Mouse (Mus musculus): Measurements from ENCODE around the gene Thap8. TPM values are rescaled to one million over a fixed set of nuclear protein-coding genes. Genes with fewer than 3 reads are reported as not detected.
A peak's percentile ranks its signal among the peaks of the same experiment; 100 is the strongest.

Thap8 gene
- polyA plus RNA-seq, 1 experiment from 2014 or later = 0.37 TPM

DNA sequence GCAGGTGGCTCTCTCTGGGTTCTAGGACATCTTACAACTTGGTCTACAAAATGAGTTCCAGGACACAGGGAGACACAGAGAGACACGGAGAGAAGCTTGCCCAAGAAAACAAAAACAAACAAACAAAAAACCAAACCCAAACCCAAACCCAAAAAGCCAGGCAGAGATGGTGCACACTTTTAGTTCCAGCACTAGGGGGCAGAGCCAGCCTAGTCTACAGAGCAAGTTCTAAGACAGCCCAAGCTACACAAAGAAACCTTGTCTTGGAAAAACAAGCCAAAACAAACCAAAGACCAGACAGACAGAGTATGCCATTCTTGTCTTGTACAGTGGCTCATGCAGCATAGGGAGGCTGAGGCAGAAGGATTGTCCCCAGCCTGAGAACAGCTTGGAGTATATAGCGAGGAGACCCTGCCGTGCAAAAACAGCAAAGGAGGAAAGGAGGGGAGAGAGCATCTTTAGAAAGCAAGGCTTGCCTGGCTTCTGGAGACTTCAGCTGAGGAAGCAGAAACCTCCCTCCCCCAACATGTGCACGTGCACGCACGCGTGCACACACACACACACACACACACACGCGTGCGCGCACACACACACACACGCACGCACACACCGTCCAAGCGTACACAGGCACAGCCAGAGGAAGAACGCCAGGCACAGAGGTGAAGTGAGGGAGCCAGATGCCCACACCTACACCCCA is 26.3 kb downstream of the Thap8 start:
- no peak overlapping the region for H3K27ac ChIP-seq (replicated peaks)
- H3K27me3 ChIP-seq (replicated peaks) = no peaks in the 10 kb centered on the region
- no peak overlapping the region for H3K4me3 ChIP-seq
- WGBS = 84% methylated on average over 16 of the region's 16 CpGs
- no peaks in the 10 kb centered on the region for H3K9me3 ChIP-seq
- no peak for ATAC-seq (ENCODE audit: extremely low read depth, insufficient number of reproducible peaks, low FRiP score, low TSS enrichment)
- peaks cover 44% of the 10 kb centered on the region for H3K36me3 ChIP-seq
- H3K4me2 ChIP-seq = no peak overlapping the region
- peaks cover 18% of the 10 kb centered on the region for H3K4me1 ChIP-seq
- no peak overlapping the region for H3K9ac ChIP-seq

DNA sequence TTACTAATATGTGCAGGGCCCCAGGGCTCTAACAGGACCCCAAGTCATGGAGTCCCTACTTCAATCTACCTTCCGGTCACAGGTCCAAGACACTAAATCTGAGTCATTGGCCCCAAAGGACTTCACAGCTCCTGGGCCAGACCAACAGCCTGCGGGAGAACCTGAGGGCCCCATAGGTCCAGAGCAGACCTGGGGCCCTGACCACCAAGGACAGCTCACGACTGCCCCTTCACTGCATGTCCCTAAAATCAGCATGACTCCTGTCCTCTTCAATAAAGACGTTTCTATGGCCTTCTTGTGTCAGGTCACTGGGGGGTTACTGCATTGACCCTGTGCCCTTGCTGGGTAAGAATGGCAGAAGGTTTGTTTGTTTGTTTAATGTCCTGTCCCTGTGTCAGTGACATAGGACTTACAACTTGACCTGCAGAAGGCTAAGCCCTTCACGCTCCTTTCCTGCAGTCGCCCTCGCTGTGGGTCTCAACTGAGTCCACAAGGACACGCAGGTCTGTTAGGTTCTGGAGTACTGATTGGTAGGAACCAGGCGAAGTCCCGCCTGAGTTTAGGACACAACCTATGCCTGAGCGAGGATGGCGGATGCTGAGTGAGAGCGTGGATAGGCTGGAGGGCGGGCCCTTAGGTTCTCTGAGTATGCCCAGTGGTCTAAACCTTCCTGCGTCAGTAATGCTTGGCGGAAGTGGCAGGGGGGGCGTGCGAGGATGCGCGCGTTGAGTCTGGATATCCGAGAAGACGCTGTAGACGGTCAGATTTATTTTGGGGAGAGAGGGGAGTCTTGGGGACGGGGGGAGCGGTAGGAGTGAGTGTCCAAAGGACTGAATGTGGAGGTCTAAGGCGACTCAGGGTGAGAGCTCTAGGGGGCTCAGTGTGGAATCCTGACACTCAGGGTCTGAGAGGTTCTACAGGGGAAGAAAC is 28.4 kb downstream of the Thap8 start, which contains the start of gene Alkbh6:
Alkbh6 (plus strand) TSS at position 642 of the 930 bp plus-strand sequence.
- peak within 1 kb of the TSS; percentile 98 for H3K4me2 ChIP-seq
- 4% methylated on average over 27 of the region's 27 CpGs for WGBS
- H3K9ac ChIP-seq = peak within 1 kb of the TSS; percentile 90
- H3K4me3 ChIP-seq = peak within 1 kb of the TSS; percentile 85
- peak within 1 kb of the TSS; percentile 82 for H3K27ac ChIP-seq (replicated peaks)
- H3K27me3 ChIP-seq (replicated peaks) = no peaks in the 10 kb centered on the region
- H3K4me1 ChIP-seq = peaks cover 18% of the 10 kb centered on the region
- peaks cover 45% of the 10 kb centered on the region for H3K36me3 ChIP-seq
- H3K9me3 ChIP-seq = no peaks in the 10 kb centered on the region
- ATAC-seq (ENCODE audit: extremely low read depth, insufficient number of reproducible peaks, low FRiP score, low TSS enrichment) = peak; percentile 99

DNA sequence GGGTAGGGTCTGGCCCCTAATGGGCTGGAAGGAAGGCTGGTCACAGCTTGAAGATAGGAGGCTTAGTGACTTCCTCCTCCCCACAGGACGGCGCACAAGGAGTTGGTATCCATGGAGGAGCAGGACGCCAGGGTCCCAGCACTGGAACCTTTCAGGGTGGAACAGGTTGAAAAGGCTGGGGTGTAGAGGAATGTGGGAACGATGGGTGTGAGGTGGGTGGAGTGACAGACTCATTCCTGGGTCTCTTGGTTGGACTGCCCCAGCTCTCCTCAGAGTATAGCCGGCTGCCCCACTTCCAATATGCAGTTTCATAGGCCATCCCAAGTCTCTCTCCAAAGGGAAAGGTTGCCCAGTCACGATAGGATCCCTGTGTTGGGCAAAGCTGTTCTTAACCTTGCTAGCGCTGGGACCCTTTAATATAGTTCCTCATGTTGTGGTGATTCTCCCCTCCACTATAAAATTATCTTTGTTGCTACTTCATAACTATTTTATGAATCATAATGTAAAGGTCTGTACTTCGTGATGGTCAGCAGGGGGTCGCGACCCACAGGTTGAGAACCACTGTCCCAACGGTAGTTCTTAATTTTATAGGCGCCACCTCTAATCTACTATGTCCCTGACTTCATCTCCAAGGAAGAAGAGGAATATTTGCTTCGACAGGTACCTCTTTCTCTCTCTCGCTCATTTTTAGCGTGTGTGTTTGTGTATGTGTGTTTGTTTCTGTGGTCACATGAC is 29.7 kb downstream of the Thap8 start:
- H3K4me2 ChIP-seq = peak overlapping the region; percentile 98
- H3K36me3 ChIP-seq = peaks cover 38% of the 10 kb centered on the region
- H3K27me3 ChIP-seq (replicated peaks) = no peaks in the 10 kb centered on the region
- 53% methylated on average over 15 of the region's 15 CpGs for WGBS
- H3K4me1 ChIP-seq = peaks cover 23% of the 10 kb centered on the region
- no peaks in the 10 kb centered on the region for H3K9me3 ChIP-seq
- no peak for ATAC-seq (ENCODE audit: extremely low read depth, insufficient number of reproducible peaks, low FRiP score, low TSS enrichment)
- H3K27ac ChIP-seq (replicated peaks) = no peak overlapping the region
- peak overlapping the region; percentile 90 for H3K9ac ChIP-seq
- peak overlapping the region; percentile 85 for H3K4me3 ChIP-seq

DNA sequence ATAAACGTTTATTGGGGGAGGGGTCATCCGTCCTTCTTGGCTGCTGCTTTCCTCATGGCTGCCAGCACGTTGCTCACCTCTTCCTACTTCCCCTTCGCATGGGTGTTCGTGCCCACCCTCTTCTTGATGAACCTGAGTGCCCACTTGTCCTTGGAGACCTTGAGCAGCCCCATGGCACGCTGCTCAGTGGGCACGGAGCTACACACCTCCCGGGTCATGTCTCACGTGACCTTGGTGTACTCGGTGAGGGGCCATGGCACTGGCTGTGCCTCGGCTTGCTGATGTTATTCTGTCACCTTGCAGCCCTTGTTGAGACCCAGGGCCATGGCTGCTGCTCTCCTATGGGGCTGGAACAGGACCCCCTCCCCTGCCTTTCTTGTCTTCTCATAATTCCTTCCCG is 30.2 kb downstream of the Thap8 start:
- Histone ChIP-seq H3K4me1 (peaks cover 29% of the 10 kb centered on the region), H3K9ac (no peak overlapping the region), H3K36me3 (peaks cover 38% of the 10 kb centered on the region), H3K27ac (replicated peaks) (no peak overlapping the region), H3K4me2 (no peak overlapping the region), H3K9me3 (no peaks in the 10 kb centered on the region), H3K27me3 (replicated peaks) (no peaks in the 10 kb centered on the region), H3K4me3 (no peak overlapping the region)
- 83% methylated on average over 12 of the region's 12 CpGs for WGBS
- no peak for ATAC-seq (ENCODE audit: extremely low read depth, insufficient number of reproducible peaks, low FRiP score, low TSS enrichment)

DNA sequence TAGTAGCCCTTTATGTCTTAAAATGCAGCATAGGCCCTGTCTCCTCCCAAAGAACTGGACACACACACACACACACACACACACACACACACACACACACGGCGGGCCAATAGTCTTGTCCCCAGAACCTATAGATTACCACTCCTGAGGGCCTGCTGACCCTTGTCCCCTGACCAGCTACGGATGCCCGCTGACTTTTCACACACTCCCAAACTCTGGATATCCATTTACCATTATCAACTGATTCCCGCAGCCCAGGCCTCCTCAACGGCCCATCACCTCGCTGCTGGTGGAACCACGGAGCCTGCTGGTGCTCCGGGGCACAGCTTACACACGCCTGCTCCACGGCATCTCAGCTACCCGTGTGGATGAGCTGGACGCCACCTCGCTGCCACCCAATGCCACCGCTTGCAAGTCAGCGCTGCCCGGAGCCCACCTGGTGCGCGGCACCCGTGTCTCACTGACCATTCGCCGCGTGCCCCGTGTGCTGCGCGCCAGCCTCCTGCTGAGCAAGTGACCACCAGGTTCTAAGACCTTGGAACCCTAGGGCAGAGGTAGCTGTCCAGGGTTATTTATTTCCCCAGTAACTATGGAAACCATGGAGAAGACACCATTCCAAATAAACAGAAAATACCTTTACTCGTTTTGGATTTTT is 33.9 kb downstream of the Thap8 start:
- Histone ChIP-seq H3K27me3 (replicated peaks) (no peaks in the 10 kb centered on the region), H3K9me3 (no peaks in the 10 kb centered on the region), H3K9ac (0 out of 2 replicates have a peak overlapping the region, but pooled peaks have one; percentile 14), H3K4me3 (no peak overlapping the region), H3K27ac (replicated peaks) (no peak overlapping the region), H3K36me3 (peaks cover 27% of the 10 kb centered on the region), H3K4me1 (peaks cover 24% of the 10 kb centered on the region), H3K4me2 (0 out of 2 replicates have a peak overlapping the region, but pooled peaks have one; percentile 16)
- ATAC-seq (ENCODE audit: extremely low read depth, insufficient number of reproducible peaks, low FRiP score, low TSS enrichment) = no peak
- WGBS = 32% methylated on average over 27 of the region's 27 CpGs

GRCm38 (mm10) chr7:30314721-30315155 is 34.8 kb downstream of the Thap8 start, which contains the start of gene Syne4:
TSS of gene Syne4 (plus strand) at chr7:30314807.
- WGBS = under 1% methylated on average over 9 of the region's 9 CpGs
- Histone ChIP-seq H3K27me3 (replicated peaks) (no peaks in the 10 kb centered on the region), H3K36me3 (peaks cover 27% of the 10 kb centered on the region), H3K27ac (replicated peaks) (no peak within 1 kb of the TSS), H3K4me2 (peak within 1 kb of the TSS; percentile 68), H3K9me3 (no peaks in the 10 kb centered on the region), H3K9ac (peak within 1 kb of the TSS; percentile 78), H3K4me1 (peaks cover 17% of the 10 kb centered on the region), H3K4me3 (peak within 1 kb of the TSS; percentile 50)
- no peak; the same call in 1 of the 2 replicates for ATAC-seq (ENCODE audit: extremely low read depth, insufficient number of reproducible peaks, low FRiP score, low TSS enrichment)

- H3K4me1 ChIP-seq = peaks cover 15% of the 10 kb centered on the region
- no peaks in the 10 kb centered on the region for H3K27me3 ChIP-seq (replicated peaks)
- H3K9ac ChIP-seq = no peak overlapping the region
- peak overlapping the region; percentile 68 for H3K4me2 ChIP-seq
- no peak overlapping the region for H3K27ac ChIP-seq (replicated peaks)
- H3K36me3 ChIP-seq = peaks cover 22% of the 10 kb centered on the region
- 70% methylated on average over 13 of the region's 13 CpGs for WGBS
- peak overlapping the region; percentile 50 for H3K4me3 ChIP-seq
- no peak for ATAC-seq (ENCODE audit: extremely low read depth, insufficient number of reproducible peaks, low FRiP score, low TSS enrichment)
- H3K9me3 ChIP-seq = no peaks in the 10 kb centered on the region
Observed at GRCm38 (mm10) chr7:30315559-30316529, 36.0 kb downstream of the Thap8 start.

GRCm38 (mm10) chr7:30318142-30318541 is 38.2 kb downstream of the Thap8 start:
- WGBS = 87% methylated on average over 3 of the region's 3 CpGs
- H3K9me3 ChIP-seq = no peaks in the 10 kb centered on the region
- H3K27me3 ChIP-seq (replicated peaks) = no peaks in the 10 kb centered on the region
- H3K27ac ChIP-seq (replicated peaks) = no peak overlapping the region
- H3K4me2 ChIP-seq = no peak overlapping the region
- peaks cover 4% of the 10 kb centered on the region; the same call in 1 of the 2 replicates for H3K36me3 ChIP-seq
- no peak overlapping the region for H3K4me3 ChIP-seq
- no peak overlapping the region for H3K9ac ChIP-seq
- ATAC-seq (ENCODE audit: extremely low read depth, insufficient number of reproducible peaks, low FRiP score, low TSS enrichment) = no peak
- H3K4me1 ChIP-seq = peaks cover 29% of the 10 kb centered on the region

DNA sequence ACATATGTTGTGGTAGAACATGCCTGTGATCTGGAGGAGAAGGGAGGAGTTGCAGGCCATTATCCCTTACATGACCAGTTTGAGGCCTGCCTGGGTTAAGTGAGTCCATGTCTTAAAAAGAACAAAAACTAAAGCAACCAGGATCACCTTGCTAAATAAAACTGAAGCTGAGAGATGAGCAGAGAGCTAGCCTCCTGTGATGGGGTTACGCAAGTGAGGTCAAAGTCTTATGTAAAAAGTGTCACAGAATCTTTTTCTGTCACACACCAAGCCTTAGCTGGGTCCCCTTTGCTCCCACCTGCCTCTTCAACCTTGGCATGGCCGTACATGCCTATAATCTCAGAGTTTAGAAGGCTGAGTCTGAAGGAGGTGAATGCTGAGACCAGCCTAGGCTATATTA is 41.1 kb downstream of the Thap8 start:
- Histone ChIP-seq H3K4me2 (peak overlapping the region; percentile 92), H3K36me3 (peaks cover 4% of the 10 kb centered on the region; the same call in 1 of the 2 replicates), H3K9me3 (0 out of 2 replicates have a peak, but pooled peaks cover 4% of the 10 kb centered on the region), H3K4me3 (peak overlapping the region; percentile 82), H3K27me3 (replicated peaks) (no peaks in the 10 kb centered on the region), H3K27ac (replicated peaks) (no peak overlapping the region), H3K9ac (peak overlapping the region; percentile 93), H3K4me1 (peaks cover 21% of the 10 kb centered on the region)
- no peak for ATAC-seq (ENCODE audit: extremely low read depth, insufficient number of reproducible peaks, low FRiP score, low TSS enrichment)
- WGBS = 78% methylated on average over 2 of the region's 2 CpGs
